Mouse (Mus musculus) neural tube, embryonic 15.5 days (tissue): ENCODE measurements at regions not wholly inside any gene's neighbourhood (a gene's known extent, or its start where the extent isn't known, plus 50 kb on each side); places are given as distances from the start of the nearest gene placed in this dataset.

ENCODE experiments used
- ATAC-seq: fragments of 200-750 bp; cut with Nextera tagmentation; 2 replicates; pipeline ENCODE4 v1.8.0; 2017; ENCODE audit warnings: mild to moderate bottlenecking, moderate TSS enrichment, moderate library complexity; ENCODE audit not compliant: low FRiP score
- H3K27ac ChIP-seq: fragments of 300-500 bp; sonication (generic); replicated peaks from 2 replicates; pipeline ENCODE4 v1.5.1; 2015; ENCODE audit warnings: mild to moderate bottlenecking, inconsistent platforms
- H3K27me3 ChIP-seq: fragments of 300-500 bp; sonication (generic); replicated peaks from 2 replicates; pipeline ENCODE4 v1.6.1; 2015; ENCODE audit warnings: inconsistent platforms
- H3K36me3 ChIP-seq: fragments of 300-500 bp; sonication (generic); 2 replicates; pipeline ENCODE4 v1.6.1; 2015; ENCODE audit warnings: inconsistent platforms
- H3K4me1 ChIP-seq: fragments of 300-500 bp; sonication (generic); 2 replicates; pipeline ENCODE4 v1.6.1; 2015; ENCODE audit warnings: inconsistent platforms
- H3K4me2 ChIP-seq: fragments of 300-500 bp; sonication (generic); 2 replicates; pipeline ENCODE4 v1.6.1; 2015; ENCODE audit warnings: inconsistent platforms, mild to moderate bottlenecking, moderate library complexity
- H3K4me3 ChIP-seq: fragments of 300-500 bp; sonication (generic); replicated peaks from 2 replicates; pipeline ENCODE4 v1.5.1; 2015; ENCODE audit warnings: mild to moderate bottlenecking, inconsistent platforms
- H3K9ac ChIP-seq: fragments of 300-500 bp; sonication (generic); replicated peaks from 2 replicates; pipeline ENCODE4 v1.6.1; 2015; ENCODE audit warnings: mild to moderate bottlenecking, inconsistent platforms
- H3K9me3 ChIP-seq: fragments of 300-500 bp; sonication (generic); replicated peaks from 2 replicates; pipeline ENCODE4 v1.6.1; 2016; ENCODE audit warnings: inconsistent platforms
- WGBS: fragments of 180-500 bp; shearing (Covaris S2); methylation state at CpG from one replicate; pipeline ENCODE4 v1.1.7; 2015; ENCODE audit warnings: mixed read lengths; 5-methylcytosine and 5-hydroxymethylcytosine counted together

- Histone ChIP-seq H3K27me3 (no peaks in the 10 kb centered on the region), H3K36me3 (no peaks in the 10 kb centered on the region), H3K4me1 (no peaks in the 10 kb centered on the region), H3K9me3 (no peaks in the 10 kb centered on the region), H3K4me2 (no peak overlapping the region), H3K4me3 (no peak overlapping the region), H3K9ac (no peak overlapping the region), H3K27ac (no peak overlapping the region)
- WGBS: 90% methylated on average over 37 of the region's 37 CpGs
- ATAC-seq: peak; percentile 57; the same call in 1 of the 2 replicates
These were observed 127.9 kb upstream of the Gm9833 start for GRCm38 (mm10) chr3:9959716-9960661.

- Histone ChIP-seq H3K27me3 (no peaks in the 10 kb centered on the region), H3K4me1 (no peaks in the 10 kb centered on the region), H3K4me3 (no peak overlapping the region), H3K9me3 (no peaks in the 10 kb centered on the region), H3K36me3 (no peaks in the 10 kb centered on the region), H3K27ac (no peak overlapping the region), H3K9ac (no peak overlapping the region), H3K4me2 (no peak overlapping the region)
- WGBS: 66% methylated on average over 7 of the region's 7 CpGs
- ATAC-seq: no peak
These were observed 127.2 kb upstream of the Gm9833 start for GRCm38 (mm10) chr3:9960696-9961095.
